Mouse (Mus musculus) embryo, embryonic 11 days (tissue): ENCODE measurements around the gene 1700007K13Rik.

Source experiments
- DNase-seq: peaks from one replicate; pipeline ENCODE4 v3.0.0-alpha.2; 2015

1700007K13Rik gene

DNA sequence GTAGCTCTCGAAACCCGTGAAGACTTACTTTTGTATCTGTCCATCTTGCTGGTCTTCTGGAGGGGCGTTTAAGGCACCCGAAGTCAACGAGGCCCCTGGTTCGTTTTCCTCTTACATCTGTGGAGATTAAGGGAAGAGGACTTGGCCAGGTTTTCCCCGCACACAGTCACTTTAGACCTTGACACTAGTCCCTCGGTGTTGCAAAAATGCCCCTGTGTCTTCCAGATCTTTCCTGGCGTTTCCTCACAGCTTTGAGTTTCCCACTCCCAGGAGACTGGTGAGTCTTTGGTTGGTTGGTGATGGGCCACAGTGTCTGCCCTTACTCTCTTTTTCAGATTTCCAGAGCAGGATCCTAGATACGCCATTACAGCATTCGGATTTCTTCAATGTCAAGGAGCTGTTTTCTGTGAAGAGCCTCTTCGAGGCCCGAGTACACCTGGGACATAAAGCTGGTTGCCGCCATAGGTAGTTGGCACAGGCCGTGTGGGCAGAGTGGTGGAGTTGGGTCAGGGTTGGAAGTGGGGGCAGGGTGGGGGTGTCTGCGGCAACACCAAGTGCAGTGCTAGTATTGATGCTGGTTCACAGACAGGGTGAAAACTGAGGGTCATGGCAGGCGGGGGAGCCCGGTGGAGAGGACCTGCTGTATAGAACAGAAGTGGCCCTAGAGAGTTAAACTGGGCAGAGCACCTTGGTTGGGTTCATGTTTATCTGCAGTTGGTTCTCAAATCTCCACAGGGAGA lies 2.5 kb upstream of the 1700007K13Rik start:
- no peak for DNase-seq

DNA sequence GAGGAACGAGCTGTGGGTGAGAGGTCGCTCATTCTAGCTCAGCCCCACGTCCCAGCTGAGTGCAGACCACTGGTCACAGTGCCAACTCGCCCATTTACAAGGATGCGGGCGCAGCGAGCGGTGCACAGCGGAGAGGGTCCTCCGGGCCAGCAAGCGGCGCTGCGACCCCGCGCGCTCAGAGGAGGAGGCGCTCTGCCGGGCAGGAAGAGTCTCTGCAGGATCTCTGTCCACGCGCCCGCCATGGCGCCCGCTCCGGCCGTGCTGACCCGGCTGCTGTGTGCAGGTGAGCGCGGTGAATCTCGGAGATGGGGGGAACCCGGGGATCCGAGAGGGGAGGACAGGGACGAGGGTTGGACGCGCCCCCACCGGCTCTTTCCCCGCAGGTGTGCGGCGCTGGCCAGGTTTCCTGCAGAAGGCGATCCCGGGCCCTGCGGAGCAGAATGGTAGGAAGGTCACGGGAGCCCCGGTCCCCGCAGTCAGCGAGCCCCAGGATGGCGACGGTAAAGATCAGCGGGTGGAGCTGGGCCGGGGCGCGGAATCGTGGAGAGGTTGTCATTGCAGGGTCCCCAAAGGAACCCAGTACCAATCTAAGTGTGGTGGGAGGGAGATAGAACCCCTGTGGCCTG lies 1.8 kb upstream of the 1700007K13Rik start, which contains the start of gene Mrps2:
Gene Mrps2 (plus strand): TSS at position 207 of the 626 bp plus-strand sequence.
- DNase-seq = peak; percentile 92

DNA sequence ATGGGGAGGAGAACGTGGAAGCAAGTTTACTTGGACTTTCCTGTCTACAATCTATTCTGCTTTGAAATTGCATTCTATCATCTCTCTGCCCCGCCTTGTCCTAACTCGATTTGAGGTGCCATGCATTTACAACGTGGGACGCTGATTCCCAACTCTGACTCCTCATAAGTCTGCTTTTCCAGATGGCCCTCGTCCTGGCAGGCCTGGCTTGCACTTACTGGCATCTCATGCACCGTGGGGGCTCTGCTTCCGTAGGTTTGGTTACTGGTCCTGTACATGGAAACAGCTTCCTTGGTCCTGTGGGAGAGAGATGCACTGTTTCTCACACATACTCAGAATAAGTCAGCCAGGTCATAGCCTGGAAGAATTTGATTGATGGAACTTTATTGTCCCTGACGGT lies 1.2 kb downstream of the 1700007K13Rik start:
- no peak for DNase-seq

DNA sequence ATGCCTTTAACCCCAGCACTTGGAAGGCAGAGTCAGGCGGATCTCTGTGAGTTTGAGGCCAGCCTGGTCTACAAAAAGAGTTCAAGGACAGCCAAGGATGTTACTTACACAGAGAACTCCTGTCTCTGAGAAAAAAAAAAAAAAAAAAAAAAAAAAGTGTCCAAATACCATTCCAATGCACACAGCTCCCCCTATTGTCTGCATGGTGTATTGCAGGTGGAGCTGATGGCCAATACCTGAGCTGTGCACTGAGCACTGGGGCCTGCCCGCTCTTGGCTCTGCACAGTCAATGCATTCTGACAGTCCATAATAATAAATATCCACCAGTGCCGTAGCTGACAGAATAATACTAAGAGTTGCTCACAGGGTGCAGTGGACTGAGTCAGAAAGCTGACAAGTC lies 2.2 kb downstream of the 1700007K13Rik start:
- peak; percentile 63 for DNase-seq

DNA sequence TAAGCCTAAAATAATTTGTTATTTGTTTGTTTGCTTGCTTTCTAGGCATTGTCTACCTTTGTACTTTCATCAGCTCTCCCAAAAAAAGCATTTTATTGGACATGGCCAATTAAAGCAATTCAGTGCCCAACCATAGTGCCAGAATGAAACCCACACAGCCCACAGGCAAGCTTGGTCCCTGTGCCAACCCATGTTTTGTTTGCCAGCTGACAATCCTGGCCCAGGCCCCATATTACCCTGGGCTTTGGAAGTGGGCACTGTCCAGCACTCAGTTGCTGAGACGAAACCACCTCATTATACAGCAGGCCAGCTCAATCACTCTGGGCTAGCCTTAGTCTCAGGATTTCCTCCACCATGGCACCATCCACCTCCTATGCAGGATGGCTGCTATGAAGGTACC lies 9.5 kb downstream of the 1700007K13Rik start:
- no peak for DNase-seq

DNA sequence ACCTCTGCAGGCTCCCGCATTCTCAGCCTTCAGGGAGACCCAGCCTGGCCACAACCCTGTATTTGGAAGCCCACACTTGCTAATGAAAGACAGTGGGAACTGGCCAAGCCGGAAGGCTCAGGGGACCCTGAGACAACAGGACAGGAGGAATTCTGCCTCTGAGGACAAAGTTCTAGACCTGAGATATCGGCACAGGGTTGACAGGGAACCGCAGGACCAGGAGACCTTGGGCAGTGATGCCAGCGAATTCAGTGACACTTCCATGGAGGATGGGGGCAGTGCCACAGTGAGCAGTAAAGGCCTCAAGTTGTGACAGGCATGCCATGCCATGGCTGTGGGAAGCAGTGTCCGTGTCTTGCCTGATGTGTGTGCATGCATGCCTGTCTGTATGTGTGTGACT lies 12.6 kb downstream of the 1700007K13Rik start:
- DNase-seq = no peak

DNA sequence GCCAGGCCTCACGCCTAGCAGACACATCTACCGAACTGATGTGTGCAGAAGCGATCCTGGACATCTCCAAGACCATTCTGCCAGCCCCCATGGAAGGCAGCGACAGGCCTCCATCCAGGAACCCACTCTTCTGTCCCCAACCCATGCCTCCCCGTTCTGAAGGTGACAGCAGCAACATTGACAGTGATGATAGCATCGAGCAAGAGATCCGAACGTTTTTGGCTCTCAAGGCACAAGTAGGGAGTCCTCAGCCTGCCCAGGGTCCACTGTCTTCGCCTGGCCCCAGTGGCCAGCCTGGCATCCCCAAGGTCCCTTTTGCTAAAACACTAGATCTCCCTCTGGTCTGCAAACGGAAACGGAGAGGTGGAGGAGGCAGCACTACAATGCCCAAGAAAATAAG lies 14.5 kb downstream of the 1700007K13Rik start:
- DNase-seq = no peak

DNA sequence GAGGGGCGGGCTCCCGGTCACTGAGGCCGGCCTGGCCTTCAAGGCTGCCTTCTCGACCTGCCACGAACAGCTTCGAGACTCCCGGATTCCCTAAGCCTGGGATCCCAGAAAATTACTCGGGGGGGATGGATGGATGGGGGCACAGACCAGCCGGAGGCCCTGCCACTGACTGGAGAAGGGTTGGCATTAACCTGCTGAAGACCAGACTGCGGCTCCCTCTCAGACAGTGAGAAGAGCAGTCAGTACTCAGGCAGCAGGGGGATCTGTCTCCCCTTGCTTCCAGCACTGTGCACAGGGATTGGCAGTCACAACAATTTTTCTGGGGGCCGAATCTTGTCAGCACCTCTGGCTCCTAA lies 18.8 kb downstream of the 1700007K13Rik start:
- peak; percentile 17 for DNase-seq

DNA sequence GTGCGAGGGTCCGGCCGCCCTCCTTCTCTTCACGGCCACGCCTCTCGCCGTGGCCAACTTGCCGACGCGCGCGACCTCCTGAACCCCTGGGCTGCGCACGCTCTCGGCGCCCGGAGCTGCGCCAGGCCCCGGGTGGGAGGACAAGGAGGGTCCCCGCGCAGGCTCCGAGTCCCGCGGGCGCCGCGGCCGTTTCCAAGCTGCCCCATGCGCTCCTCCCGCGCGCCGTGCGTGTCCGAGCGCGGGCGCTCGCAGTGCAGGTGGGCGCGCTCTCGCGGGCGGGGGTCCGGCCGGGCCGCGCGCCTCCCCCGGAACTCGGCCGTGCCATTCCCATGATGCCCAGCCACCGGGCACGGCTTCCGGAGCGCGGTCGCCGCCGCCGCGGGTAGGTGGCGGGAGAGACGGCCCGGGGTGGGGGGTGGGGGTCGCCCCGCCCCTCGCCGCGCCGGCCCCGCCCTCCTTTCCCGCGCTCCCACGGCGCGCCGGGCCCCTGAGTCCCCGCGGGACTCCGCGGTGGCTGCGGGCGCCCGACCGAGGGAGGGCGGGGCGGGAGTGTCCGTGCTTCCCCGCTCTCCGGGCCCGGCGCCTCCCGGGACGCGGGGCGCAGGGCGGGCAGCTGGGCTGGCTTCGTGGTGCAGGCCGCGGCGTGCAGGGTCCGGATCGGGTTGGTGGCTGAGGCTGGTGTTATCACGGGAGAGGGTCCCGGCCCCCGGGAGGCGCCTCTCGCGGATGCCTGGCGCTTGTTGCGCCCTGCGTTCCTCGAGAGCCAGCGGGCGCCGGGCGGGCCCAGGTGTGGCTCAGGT lies 19.4 kb downstream of the 1700007K13Rik start, which contains the start of gene Ppp1r26:
Gene Ppp1r26 (plus strand): TSS at position 286 of the 800 bp plus-strand sequence.
- DNase-seq = peak; percentile 72

DNA sequence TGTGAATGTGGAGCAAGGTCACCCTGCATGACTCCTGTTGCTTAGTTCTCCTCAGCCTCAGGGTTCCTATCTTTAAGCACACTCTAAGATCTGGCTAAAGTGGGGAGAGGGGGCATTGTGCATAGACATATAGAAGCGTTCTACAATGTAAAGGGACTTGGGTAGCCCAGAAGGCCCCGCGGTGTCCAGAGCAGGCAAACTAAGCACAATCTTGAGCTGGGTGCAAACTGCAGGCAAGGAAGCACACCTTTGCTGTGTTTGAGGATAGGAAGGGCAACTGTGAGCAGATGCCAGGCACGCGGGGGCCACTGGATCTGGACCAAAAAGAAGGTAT lies 20.0 kb downstream of the 1700007K13Rik start:
- DNase-seq = no peak

DNA sequence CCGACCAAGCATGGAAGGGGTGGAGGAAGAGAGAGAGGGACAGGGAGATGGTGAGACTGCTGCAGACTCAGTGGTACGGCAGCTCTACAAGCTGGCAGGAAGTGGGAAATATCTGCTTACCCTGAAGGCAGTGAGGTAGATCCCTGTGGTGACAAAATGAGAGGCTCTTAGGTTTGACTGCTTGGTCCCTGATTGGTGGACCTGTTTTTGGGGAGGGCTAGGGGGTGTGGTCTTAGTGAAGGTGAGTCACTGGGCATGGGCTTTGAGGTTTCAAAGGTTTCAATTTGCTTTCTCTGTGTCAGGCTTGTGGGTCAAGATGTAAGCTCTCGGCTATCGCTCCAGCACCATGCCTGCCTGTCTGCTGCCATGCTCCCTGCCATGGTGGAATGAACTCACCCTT lies 21.1 kb downstream of the 1700007K13Rik start:
- DNase-seq = no peak

DNA sequence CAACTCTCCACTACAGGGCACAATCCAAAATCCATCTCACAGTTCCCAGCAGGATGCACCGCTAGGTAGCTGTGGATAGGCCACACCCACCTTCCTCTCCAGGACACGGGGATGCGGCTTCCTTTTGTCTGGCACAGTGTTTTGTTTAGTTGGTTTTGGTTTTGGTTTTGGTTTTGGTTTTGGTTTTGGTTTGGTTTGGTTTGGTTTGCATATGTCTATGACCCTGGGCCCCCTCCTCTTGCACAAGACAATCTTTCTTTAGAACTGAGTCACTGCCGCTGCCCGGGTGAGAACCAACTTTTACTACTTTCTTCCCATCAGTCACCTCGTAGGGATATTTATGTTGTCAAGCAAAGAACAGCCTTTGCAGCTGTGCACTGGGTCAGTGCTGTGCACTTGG lies 25.3 kb downstream of the 1700007K13Rik start:
- DNase-seq = no peak

DNA sequence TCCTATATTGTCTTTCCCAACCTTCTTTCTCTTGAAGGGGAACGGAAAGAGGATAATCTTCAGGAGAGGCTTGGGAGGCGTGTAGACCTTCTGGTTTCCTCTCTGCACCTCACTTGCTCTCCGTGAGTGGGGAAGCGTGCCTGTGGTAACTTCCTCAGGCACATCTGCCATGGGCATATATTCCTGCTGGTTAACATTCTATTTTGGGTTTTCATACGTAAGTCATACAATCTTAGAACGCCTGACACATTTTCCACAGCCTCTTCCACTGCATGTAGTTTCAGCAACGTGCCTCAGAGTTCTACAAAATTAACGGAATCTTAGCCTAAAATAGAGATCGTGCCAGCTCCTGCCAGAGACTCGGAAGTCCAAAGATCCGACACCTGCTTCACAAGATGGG lies 30.7 kb downstream of the 1700007K13Rik start:
- no peak for DNase-seq

DNA sequence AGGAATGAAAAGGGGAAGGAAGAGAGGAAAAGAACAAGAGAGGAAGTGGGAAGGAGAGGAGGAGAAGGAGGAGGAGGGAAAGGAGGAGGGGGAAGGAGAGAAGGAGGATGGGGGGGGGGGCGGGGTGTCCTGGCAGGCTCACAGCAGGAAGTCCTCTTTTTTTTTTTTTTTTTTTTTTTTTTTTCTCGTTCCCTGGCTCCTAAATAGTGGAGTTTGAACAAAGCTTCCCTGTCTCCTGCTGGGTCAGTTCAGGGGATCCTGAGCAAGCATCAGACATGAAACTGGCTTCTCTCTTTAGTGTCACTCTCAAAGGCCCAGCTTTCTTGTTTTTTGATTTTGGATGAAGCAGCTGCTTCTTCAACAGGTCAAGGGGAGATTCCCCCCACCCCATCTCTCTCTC lies 32.6 kb downstream of the 1700007K13Rik start:
- DNase-seq = no peak

DNA sequence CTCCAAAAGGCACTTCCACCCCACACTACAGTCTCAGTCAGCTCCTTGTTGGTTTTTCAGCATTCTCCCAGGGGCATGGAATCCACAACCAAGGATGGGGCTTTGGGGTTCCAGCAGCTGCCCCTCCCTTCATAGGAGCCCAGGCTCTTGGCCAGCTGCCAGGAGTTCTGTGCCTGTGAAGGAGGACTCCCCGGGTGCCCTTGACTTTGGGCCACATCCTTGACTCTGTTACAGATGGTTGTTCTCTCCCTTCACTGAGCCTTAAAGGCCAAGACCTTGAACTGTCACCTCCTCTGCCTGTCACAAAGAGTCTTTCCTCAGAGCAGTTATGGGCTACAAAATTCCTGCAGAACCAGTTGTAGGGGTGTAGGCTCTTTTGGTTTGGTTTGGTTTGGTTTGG lies 33.3 kb downstream of the 1700007K13Rik start:
- DNase-seq = no peak

DNA sequence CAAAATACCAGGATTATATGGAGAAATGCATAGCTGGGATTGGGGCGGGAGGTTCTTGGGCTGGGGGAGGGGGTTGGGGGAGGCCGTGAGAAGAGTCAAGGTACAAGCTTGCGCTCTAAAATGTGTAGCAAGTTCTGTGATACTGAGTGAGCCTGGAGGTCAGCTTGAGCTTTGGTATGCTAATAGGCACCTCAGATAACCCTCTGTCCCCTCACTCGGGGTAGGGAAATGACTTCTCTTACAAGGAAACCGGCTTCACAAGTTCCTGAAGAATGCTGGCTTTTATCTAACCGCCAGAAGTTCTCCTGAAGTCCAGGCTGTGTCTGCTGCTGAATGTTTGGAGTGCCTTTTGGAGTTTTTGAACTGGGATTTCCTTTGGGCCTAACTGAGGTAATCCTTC lies 35.3 kb downstream of the 1700007K13Rik start:
- no peak for DNase-seq

DNA sequence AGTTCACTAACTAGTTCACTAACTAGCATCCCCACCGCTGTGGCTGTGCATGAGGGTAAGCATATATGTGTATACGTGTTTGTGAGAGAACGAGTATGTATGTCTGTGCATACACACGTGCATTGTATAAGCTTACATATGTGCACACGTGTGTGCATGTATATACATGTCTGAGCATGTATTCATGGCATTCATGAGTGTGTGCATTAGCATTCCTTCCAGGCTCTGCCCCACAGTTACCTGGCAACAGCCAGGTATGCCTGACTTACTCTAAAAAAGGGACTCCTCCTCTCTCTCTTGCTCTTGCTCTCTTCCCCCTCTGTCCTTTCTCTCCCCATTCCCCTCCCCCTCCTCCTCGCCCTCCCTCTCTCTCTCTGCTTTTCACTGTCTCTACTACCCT lies 38.9 kb downstream of the 1700007K13Rik start:
- no peak for DNase-seq

DNA sequence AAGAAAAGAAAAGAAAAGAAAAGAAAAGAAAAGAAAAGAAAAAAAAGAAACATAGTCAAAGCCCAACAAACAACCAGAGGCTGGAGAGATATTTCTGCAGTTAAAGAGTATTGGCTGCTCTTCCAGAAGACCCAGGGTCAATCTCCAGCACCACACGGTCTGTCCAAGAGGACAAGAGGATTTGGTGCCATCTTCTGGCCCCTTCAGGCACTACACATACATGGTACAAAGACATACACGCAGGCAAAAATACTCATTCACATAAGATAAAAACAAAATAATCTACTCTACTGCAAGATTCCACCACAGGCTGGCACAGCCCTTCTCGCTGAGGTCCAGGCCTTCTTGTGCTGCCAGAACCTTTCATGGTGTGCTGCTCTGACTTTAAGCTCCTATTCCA lies 43.0 kb downstream of the 1700007K13Rik start:
- peak; percentile 64 for DNase-seq

DNA sequence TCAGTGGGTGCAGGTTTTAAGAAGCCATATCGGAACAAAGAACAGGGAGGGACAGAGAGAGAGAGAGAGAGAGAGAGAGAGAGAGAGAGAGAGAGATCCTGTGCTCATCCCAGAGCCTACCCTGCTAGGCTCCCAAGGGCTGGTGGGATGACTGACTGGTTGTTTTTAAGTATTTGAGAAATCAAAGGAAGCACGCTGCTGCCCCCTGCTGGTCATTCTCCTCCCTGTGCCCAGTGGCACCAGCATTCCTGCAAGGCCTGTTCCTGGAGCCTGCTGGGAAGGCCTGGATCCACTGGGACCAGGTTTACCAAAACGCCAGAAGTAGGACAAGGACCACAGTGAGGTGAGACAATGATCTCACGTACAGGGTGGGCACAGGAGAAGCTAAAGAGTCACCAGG lies 46.2 kb downstream of the 1700007K13Rik start:
- DNase-seq = peak; percentile 91

DNA sequence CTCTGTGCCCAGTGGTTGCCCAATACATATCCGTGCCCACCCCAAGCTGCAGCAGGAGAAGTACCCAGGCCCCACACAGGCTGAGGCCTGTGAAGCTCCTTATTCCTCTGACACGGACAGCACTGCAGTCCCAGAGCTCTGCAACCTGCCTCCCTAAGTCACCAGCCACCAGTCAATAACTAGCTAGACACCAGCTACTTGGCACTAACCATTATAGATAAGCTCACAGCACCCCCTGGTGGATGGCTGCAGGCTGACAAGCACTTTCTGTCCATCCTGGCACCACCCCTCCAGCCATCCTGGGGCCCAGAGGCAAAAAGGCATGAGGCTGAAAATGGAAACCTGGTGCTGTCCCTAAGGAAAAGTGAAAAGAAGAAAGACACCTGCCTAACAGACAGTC lies 48.1 kb downstream of the 1700007K13Rik start:
- DNase-seq = peak; percentile 90

DNA sequence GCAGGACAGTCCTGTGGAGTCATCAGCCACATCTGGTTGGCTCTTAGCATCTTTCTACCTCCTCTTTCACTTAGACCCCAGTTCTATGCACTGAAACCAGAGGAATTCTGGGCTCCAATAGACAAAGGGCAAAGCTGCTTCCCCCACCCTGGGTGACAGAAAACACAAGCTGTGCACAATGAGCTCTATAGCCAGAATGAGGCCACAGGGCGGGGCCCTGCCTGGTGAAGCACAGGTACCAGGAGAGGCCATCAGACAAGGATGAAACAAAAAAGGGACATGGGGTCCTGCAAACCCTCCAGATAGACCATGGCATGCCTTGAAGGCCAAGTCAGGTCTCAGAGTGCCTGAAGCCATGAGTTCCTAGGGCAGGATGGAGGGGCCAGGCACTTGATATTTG lies 49.6 kb downstream of the 1700007K13Rik start:
- DNase-seq = no peak

DNA sequence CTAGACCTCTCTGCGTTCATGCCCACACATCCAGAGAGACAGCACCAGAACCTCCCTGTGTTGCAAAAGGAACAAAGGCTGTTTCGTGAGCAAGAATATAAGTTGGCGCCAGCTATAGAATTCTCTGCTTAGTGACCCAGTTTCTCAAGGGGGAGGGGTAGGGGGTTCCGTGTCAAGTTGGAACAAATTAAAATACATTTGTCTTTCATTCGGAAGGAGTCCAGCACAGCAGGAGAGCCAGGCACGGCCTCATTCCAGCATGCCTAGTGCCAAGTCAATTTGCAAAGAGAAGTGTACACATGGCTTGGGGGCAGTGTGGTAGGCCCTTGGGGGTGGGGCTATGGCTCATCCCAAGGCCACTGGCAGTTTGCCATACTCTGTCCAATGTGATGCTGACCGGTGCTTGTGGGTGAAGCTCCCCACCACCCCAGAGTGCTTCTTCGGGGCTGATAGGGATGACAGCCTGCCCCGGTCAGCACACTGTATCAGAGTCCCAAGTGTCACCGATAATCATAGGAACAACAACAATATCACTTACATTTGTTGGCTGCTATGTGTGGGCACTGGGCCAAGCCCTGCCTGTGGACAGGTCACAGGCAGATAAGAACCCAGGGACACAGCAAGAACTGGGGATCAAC lies 50.6 kb downstream of the 1700007K13Rik start:
- DNase-seq = no peak

DNA sequence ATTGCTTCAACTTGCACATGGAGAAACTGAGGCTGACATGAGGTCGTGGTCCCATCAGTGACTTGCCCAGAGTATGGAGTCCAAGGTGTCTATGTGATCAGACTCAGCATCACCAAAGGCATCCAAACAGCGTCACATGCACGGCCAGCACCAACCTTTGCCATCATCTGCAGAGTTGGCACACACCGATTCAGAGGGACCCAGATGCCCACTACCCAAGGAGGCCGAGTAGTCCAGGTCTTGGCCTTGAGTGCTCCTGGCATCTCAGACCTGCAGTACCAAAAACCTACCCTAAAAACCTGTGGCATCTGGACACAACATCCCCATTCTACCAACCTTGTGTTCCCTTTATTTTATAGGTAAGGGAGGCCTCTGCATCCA lies 51.4 kb downstream of the 1700007K13Rik start:
- DNase-seq = no peak
